Mouse (Mus musculus): ENCODE measurements at regions not wholly inside any gene's neighbourhood (a gene's known extent, or its start where the extent isn't known, plus 50 kb on each side); places are given as distances from the start of the nearest gene placed in this dataset.

DNA sequence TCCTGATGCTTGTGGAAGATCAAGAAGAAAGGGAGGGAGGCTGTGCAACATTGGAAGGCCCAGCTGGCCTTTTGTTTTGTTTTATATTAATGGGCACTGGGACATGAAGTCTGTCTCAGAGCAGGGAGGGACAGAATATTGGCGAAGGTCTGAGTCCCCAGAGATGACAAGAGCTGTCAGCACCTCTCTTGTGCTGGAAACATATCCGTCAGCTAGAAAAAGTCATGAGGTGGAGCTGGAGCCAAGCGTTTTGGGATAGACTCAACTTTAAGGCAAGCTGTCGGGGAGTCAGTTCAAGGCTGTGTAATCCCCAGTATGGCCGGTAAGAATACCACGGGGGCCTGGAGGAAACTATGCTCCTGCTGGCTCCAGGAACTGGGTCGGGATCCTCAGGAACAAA, 156.0 kb downstream of the En1 start:
- ATAC-seq (ENCODE audit: low FRiP score, low TSS enrichment), result no peak
- Histone ChIP-seq H3K4me2 (replicated peaks; ENCODE audit: low read depth, low read length) (no peak overlapping the region), H3K27me3 (ENCODE audit: insufficient read depth, low read length) (no peaks in the 10 kb centered on the region; the same call in 1 of the 2 replicates), H3K4me3 (ENCODE audit: low read length) (no peak overlapping the region), H3K4me1 (ENCODE audit: insufficient read depth, low read length) (peaks cover 5% of the 10 kb centered on the region; the same call in 1 of the 2 replicates), H3K9ac (replicated peaks; ENCODE audit: low read length) (no peak overlapping the region), H3K9me3 (ENCODE audit: low read length) (no peaks in the 10 kb centered on the region), H3K36me3 (ENCODE audit: insufficient read depth, low read length) (no peaks in the 10 kb centered on the region), H3K27ac (ENCODE audit: low read length) (no peak overlapping the region)
- 73% methylated on average over 7 of the region's 7 CpGs for WGBS

GRCm38 (mm10) chr1:120758762-120759161, 156.5 kb downstream of the En1 start:
- H3K4me2 ChIP-seq (replicated peaks; ENCODE audit: low read depth, low read length), result no peak overlapping the region
- peaks cover 5% of the 10 kb centered on the region; the same call in 1 of the 2 replicates for H3K4me1 ChIP-seq (ENCODE audit: insufficient read depth, low read length)
- ATAC-seq (ENCODE audit: low FRiP score, low TSS enrichment), result no peak
- no peaks in the 10 kb centered on the region for H3K36me3 ChIP-seq (ENCODE audit: insufficient read depth, low read length)
- WGBS, result 66% methylated on average over 5 of the region's 5 CpGs
- H3K9ac ChIP-seq (replicated peaks; ENCODE audit: low read length), result no peak overlapping the region
- no peak overlapping the region for H3K27ac ChIP-seq (ENCODE audit: low read length)
- H3K4me3 ChIP-seq (ENCODE audit: low read length), result no peak overlapping the region
- H3K9me3 ChIP-seq (ENCODE audit: low read length), result no peaks in the 10 kb centered on the region
- no peaks in the 10 kb centered on the region; the same call in 1 of the 2 replicates for H3K27me3 ChIP-seq (ENCODE audit: insufficient read depth, low read length)

DNA sequence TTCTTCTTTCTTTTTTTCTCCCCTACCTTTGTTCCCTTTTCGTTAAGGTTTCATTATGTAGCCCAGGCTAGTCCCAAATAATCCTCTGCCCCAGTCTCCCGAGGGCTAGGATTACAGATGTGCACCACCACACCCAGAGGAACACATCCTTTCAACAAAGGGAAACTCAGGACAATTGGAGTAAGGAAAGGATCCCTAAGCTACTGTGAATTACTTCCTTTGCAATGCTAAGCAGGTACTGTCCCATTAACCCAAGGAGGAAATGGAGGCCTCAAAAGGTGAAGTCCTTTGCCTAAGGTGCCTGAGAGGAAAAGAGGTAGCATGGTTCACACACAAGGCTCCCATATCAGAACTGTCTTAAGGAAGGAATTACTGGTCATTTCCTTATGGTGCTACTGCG, 157.2 kb downstream of the En1 start:
- no peak overlapping the region for H3K4me2 ChIP-seq (replicated peaks; ENCODE audit: low read depth, low read length)
- 81% methylated on average over 3 of the region's 3 CpGs for WGBS
- no peak for ATAC-seq (ENCODE audit: low FRiP score, low TSS enrichment)

DNA sequence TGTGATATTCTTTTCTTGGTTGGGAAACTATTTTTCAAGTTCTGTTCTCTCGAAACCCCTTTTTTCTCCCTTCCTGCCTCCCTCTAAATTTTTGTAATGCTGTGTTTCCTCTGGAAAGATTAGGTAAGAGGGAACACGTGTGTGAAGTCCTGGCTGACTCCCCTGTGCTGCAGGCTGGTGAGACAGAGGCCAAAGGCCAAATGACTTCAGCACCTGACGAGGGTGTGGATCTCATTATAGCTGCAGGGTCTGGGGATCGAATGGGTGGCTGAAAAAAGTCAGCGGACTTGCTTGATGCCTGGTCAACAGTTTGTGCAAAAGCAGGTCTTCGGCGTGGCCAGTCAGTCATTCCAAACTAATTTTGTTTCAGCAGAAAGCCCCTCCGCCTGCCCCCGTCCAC, 159.1 kb downstream of the En1 start:
- no peak; the same call in 1 of the 2 replicates for ATAC-seq (ENCODE audit: low FRiP score, low TSS enrichment)
- Histone ChIP-seq H3K27me3 (ENCODE audit: insufficient read depth, low read length) (no peaks in the 10 kb centered on the region; the same call in 1 of the 2 replicates), H3K27ac (ENCODE audit: low read length) (no peak overlapping the region), H3K4me3 (ENCODE audit: low read length) (no peak overlapping the region), H3K9ac (replicated peaks; ENCODE audit: low read length) (no peak overlapping the region), H3K4me1 (ENCODE audit: insufficient read depth, low read length) (peaks cover 5% of the 10 kb centered on the region; the same call in 1 of the 2 replicates), H3K9me3 (ENCODE audit: low read length) (no peaks in the 10 kb centered on the region), H3K36me3 (ENCODE audit: insufficient read depth, low read length) (no peaks in the 10 kb centered on the region), H3K4me2 (replicated peaks; ENCODE audit: low read depth, low read length) (no peak overlapping the region)
- 37% methylated on average over 9 of the region's 9 CpGs for WGBS

More for the DNA sequence above, 157.2 kb downstream of the En1 start:
- Histone ChIP-seq H3K9ac (replicated peaks; ENCODE audit: low read length) (no peak overlapping the region), H3K36me3 (ENCODE audit: insufficient read depth, low read length) (no peaks in the 10 kb centered on the region), H3K4me1 (ENCODE audit: insufficient read depth, low read length) (peaks cover 5% of the 10 kb centered on the region; the same call in 1 of the 2 replicates), H3K27ac (ENCODE audit: low read length) (no peak overlapping the region), H3K9me3 (ENCODE audit: low read length) (no peaks in the 10 kb centered on the region), H3K4me3 (ENCODE audit: low read length) (no peak overlapping the region), H3K27me3 (ENCODE audit: insufficient read depth, low read length) (no peaks in the 10 kb centered on the region; the same call in 1 of the 2 replicates)

- H3K9ac ChIP-seq (replicated peaks; ENCODE audit: low read length), result no peak overlapping the region
- H3K4me3 ChIP-seq (ENCODE audit: low read length), result no peak overlapping the region
- H3K27ac ChIP-seq (ENCODE audit: low read length), result no peak overlapping the region
- H3K9me3 ChIP-seq (ENCODE audit: low read length), result no peaks in the 10 kb centered on the region
- no peaks in the 10 kb centered on the region; the same call in 1 of the 2 replicates for H3K27me3 ChIP-seq (ENCODE audit: insufficient read depth, low read length)
- H3K4me2 ChIP-seq (replicated peaks; ENCODE audit: low read depth, low read length), result no peak overlapping the region
- 85% methylated on average over 2 of the region's 2 CpGs for WGBS
- H3K4me1 ChIP-seq (ENCODE audit: insufficient read depth, low read length), result peaks cover 5% of the 10 kb centered on the region; the same call in 1 of the 2 replicates
- H3K36me3 ChIP-seq (ENCODE audit: insufficient read depth, low read length), result no peaks in the 10 kb centered on the region
- no peak for ATAC-seq (ENCODE audit: low FRiP score, low TSS enrichment)
Measured at GRCm38 (mm10) chr1:120762498-120762897, 160.3 kb downstream of the En1 start.

GRCm38 (mm10) chr1:120762921-120763595, 160.8 kb downstream of the En1 start:
- no peaks in the 10 kb centered on the region for H3K9me3 ChIP-seq (ENCODE audit: low read length)
- ATAC-seq (ENCODE audit: low FRiP score, low TSS enrichment), result no peak
- H3K27me3 ChIP-seq (ENCODE audit: insufficient read depth, low read length), result no peaks in the 10 kb centered on the region; the same call in 1 of the 2 replicates
- H3K27ac ChIP-seq (ENCODE audit: low read length), result no peak overlapping the region
- H3K4me2 ChIP-seq (replicated peaks; ENCODE audit: low read depth, low read length), result no peak overlapping the region
- no peaks in the 10 kb centered on the region for H3K36me3 ChIP-seq (ENCODE audit: insufficient read depth, low read length)
- no peak overlapping the region for H3K9ac ChIP-seq (replicated peaks; ENCODE audit: low read length)
- WGBS, result 45% methylated on average over 4 of the region's 4 CpGs
- H3K4me3 ChIP-seq (ENCODE audit: low read length), result no peak overlapping the region
- peaks cover 5% of the 10 kb centered on the region; the same call in 1 of the 2 replicates for H3K4me1 ChIP-seq (ENCODE audit: insufficient read depth, low read length)

DNA sequence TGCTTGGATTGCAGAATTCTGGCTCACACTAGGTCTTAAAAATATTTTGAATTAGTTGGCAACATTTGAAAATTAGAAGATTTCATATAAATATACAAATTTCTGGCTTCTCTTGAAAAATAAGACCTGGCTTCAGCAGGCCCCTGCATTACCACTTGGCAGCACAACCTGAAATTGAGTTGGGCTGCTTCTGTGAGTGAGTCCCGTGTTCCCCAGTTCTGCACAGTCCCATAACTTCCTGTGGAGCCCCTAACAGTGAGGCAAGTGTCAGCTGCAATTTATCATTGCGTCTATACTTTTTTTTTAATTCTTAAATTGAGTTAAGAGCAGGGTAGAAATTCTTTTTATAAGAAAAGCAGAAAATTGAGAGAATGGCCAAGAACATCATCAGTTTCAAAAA, 164.8 kb downstream of the En1 start:
- H3K27ac ChIP-seq (ENCODE audit: low read length), result no peak overlapping the region
- no peaks in the 10 kb centered on the region for H3K36me3 ChIP-seq (ENCODE audit: insufficient read depth, low read length)
- H3K9me3 ChIP-seq (ENCODE audit: low read length), result no peaks in the 10 kb centered on the region
- H3K27me3 ChIP-seq (ENCODE audit: insufficient read depth, low read length), result no peaks in the 10 kb centered on the region; the same call in 1 of the 2 replicates
- H3K4me3 ChIP-seq (ENCODE audit: low read length), result no peak overlapping the region
- H3K4me2 ChIP-seq (replicated peaks; ENCODE audit: low read depth, low read length), result no peak overlapping the region
- no peak overlapping the region for H3K9ac ChIP-seq (replicated peaks; ENCODE audit: low read length)
- 46% methylated on average over 2 of the region's 2 CpGs for WGBS
- no peak for ATAC-seq (ENCODE audit: low FRiP score, low TSS enrichment)
- no peaks in the 10 kb centered on the region for H3K4me1 ChIP-seq (ENCODE audit: insufficient read depth, low read length)

DNA sequence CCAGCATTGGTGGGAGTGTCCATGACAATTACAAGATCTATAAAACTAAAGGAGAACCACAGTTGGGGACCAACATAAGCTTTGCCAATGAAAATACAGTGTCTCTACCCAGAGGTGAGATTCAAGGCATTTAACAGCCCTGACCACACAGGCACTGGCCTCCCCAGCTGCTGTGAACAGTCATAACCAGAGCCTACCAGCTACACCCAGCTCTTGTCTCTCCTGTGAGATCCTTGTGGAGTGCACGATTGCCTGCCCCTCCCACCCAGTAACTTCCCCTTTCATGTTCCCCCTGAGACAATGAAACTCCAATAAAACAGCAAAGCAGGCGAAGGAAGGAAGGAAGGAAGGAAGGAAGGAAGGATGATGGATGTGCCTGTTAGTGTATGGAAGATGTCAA, 169.1 kb downstream of the En1 start:
- Histone ChIP-seq H3K4me2 (replicated peaks; ENCODE audit: low read depth, low read length) (no peak overlapping the region), H3K9me3 (ENCODE audit: low read length) (no peaks in the 10 kb centered on the region), H3K4me3 (ENCODE audit: low read length) (no peak overlapping the region), H3K27ac (ENCODE audit: low read length) (no peak overlapping the region), H3K36me3 (ENCODE audit: insufficient read depth, low read length) (no peaks in the 10 kb centered on the region), H3K9ac (replicated peaks; ENCODE audit: low read length) (no peak overlapping the region), H3K4me1 (ENCODE audit: insufficient read depth, low read length) (no peaks in the 10 kb centered on the region), H3K27me3 (ENCODE audit: insufficient read depth, low read length) (no peaks in the 10 kb centered on the region)
- no peak for ATAC-seq (ENCODE audit: low FRiP score, low TSS enrichment)
- WGBS, result 31% methylated on average over 2 of the region's 2 CpGs

- Histone ChIP-seq H3K4me3 (ENCODE audit: low read length) (no peak overlapping the region), H3K27ac (ENCODE audit: low read length) (no peak overlapping the region), H3K9ac (replicated peaks; ENCODE audit: low read length) (no peak overlapping the region), H3K36me3 (ENCODE audit: insufficient read depth, low read length) (no peaks in the 10 kb centered on the region), H3K9me3 (ENCODE audit: low read length) (no peaks in the 10 kb centered on the region), H3K27me3 (ENCODE audit: insufficient read depth, low read length) (no peaks in the 10 kb centered on the region), H3K4me1 (ENCODE audit: insufficient read depth, low read length) (no peaks in the 10 kb centered on the region), H3K4me2 (replicated peaks; ENCODE audit: low read depth, low read length) (no peak overlapping the region)
- no peak for ATAC-seq (ENCODE audit: low FRiP score, low TSS enrichment)
- 70% methylated on average over 2 of the region's 2 CpGs for WGBS
Measured at GRCm38 (mm10) chr1:120776906-120777305, 174.7 kb downstream of the En1 start.

- H3K4me2 ChIP-seq (replicated peaks; ENCODE audit: low read depth, low read length), result no peak overlapping the region
- no peak overlapping the region for H3K9ac ChIP-seq (replicated peaks; ENCODE audit: low read length)
- no peaks in the 10 kb centered on the region for H3K9me3 ChIP-seq (ENCODE audit: low read length)
- 80% methylated on average over 2 of the region's 2 CpGs for WGBS
- no peaks in the 10 kb centered on the region for H3K36me3 ChIP-seq (ENCODE audit: insufficient read depth, low read length)
- no peak overlapping the region for H3K27ac ChIP-seq (ENCODE audit: low read length)
- ATAC-seq (ENCODE audit: low FRiP score, low TSS enrichment), result no peak
- no peaks in the 10 kb centered on the region for H3K4me1 ChIP-seq (ENCODE audit: insufficient read depth, low read length)
- no peaks in the 10 kb centered on the region for H3K27me3 ChIP-seq (ENCODE audit: insufficient read depth, low read length)
- no peak overlapping the region for H3K4me3 ChIP-seq (ENCODE audit: low read length)
Measured at GRCm38 (mm10) chr1:120777468-120777867, 175.2 kb downstream of the En1 start.
